Mouse (Mus musculus): ENCODE results near the gene Adamts4.
A peak's percentile ranks its signal among the peaks of the same experiment; 100 is the strongest.

The Adamts4 gene

GRCm38 (mm10) chr1:171249913-171250600 is at the start of gene Adamts4:
Adamts4 (plus strand) TSS chr1:171250421.
- DNase-seq (ENCODE audit: extremely low read depth, low read depth) = no peak

DNA sequence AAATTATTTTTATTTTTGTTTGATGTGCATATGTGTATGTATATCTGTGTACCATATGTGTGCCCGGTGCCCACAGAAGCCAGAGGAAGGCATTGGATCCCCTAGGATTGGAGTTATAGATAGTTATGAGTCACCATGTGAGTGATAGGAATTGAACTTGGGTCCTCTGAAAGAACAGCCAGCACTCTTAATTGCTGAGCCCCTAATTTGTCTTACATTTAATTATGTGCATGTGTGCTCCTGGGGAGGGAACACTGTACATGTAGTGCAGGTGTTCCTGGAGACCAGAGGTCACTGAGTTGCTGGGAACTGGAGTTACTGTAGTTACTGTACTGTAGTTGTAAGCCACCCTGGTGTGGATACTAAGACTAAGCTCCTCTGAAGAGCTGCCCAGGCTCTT is 49.5 kb upstream of the Adamts4 start:
- DNase-seq (ENCODE audit: extremely low read depth, low read depth) = no peak

DNA sequence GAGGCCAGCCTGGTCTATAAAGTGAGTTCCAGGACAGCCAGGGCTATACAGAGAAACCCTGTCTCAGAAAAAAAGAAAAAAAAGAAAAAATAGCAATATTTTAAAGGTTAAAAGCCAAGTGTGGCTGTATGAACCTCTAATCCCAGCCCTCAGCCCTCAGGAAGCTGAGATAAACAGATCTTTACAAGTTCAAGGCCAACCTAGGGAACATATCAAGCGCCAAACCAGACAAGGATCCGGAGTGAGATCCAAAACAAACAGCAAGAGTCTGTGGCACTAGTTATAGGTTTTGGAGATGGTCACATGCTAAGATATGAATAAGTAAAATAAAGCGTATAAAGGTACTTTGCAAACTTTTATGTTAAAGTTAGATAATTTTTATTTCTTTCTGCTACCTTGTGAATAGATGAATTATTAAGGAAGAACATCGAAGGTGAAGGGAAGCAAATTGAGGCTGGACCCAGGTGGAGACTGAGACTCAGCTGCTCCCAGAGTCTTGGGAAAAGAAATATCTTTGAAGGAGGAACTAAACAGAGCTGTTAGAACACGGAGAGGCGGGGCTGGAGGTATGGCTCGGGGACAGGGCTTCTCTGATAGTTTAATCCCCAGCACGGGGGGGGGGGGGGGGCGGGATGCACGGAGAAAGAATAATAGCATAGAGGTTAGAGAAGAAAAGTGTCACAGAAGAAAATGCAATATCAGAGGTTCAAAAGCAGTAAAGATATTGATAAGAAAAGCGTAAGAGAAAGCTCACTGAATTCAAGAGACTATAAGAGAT is 46.6 kb upstream of the Adamts4 start:
- DNase-seq (ENCODE audit: extremely low read depth, low read depth) = no peak

GRCm38 (mm10) chr1:171204249-171204644 is 46.0 kb upstream of the Adamts4 start:
- no peak for DNase-seq (ENCODE audit: extremely low read depth, low read depth)

DNA sequence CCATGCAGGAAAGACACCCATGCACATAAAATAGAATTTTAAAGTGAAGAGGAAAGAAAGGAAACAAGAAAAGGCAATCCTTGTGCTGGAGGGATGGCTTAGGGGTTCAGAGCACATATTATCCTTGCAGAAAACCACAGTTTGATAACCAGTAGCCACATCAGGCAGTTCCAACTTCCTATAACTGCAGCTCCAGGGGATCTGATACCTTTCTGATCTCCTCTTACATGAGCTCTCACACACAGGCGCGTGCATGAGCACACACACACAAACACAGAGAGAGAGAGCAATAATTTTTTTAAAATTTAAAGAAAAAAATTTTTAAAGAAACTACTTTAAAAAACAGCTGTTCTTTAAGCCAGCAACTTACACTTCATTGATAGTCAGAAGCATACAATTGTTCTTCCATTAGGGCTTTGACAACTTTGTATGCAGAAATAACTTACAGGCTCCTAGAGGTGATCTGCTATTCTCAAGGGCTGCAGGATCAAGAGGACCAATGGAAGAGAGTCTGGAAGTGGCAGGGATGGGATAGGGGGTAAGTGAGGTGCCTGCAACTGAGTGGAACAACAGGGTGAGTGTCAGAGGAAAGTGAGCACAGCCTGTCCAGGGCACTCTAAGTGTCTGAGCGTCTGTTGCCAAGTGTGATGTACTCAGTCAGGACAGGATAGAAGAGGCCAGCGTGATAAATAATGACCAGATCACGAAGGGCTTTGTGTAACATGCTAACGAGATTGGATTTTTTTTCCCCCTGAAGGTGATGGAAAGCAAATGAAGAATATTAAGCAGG is 44.3 kb upstream of the Adamts4 start:
- peak; percentile 83 for DNase-seq (ENCODE audit: extremely low read depth, low read depth)

DNA sequence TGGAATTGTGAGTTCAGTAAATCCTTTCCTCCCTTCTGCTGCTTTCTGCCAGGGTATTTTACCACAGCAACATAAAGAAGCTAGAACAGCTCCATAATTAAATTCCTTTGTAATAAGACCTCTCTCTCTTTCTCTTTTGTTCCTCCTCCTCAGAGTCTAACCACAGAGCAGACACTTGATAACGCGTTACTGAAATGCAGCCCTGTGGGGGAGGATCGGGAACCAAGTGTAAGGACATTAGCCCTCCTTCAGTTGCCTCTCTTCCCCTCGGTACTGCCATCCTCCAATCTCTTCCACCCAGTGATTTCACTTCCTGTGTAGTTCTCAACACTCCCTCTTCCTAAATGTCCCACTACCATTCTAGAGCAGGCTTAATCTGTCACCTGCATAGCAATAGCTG is 40.8 kb upstream of the Adamts4 start:
- peak; percentile 59 for DNase-seq (ENCODE audit: extremely low read depth, low read depth)

- DNase-seq (ENCODE audit: extremely low read depth, low read depth) = no peak
Measured at GRCm38 (mm10) chr1:171212854-171213253, 37.4 kb upstream of the Adamts4 start.

- DNase-seq (ENCODE audit: extremely low read depth, low read depth) = no peak
Measured at GRCm38 (mm10) chr1:171213801-171214496, 36.3 kb upstream of the Adamts4 start, which contains the start of gene Nr1i3. Nr1i3 (plus strand) TSS chr1:171213970.

- no peak for DNase-seq (ENCODE audit: extremely low read depth, low read depth)
Measured at GRCm38 (mm10) chr1:171216241-171216955, 33.8 kb upstream of the Adamts4 start.

GRCm38 (mm10) chr1:171220871-171221270 is 29.4 kb upstream of the Adamts4 start:
- peak; percentile 74 for DNase-seq (ENCODE audit: extremely low read depth, low read depth)

DNA sequence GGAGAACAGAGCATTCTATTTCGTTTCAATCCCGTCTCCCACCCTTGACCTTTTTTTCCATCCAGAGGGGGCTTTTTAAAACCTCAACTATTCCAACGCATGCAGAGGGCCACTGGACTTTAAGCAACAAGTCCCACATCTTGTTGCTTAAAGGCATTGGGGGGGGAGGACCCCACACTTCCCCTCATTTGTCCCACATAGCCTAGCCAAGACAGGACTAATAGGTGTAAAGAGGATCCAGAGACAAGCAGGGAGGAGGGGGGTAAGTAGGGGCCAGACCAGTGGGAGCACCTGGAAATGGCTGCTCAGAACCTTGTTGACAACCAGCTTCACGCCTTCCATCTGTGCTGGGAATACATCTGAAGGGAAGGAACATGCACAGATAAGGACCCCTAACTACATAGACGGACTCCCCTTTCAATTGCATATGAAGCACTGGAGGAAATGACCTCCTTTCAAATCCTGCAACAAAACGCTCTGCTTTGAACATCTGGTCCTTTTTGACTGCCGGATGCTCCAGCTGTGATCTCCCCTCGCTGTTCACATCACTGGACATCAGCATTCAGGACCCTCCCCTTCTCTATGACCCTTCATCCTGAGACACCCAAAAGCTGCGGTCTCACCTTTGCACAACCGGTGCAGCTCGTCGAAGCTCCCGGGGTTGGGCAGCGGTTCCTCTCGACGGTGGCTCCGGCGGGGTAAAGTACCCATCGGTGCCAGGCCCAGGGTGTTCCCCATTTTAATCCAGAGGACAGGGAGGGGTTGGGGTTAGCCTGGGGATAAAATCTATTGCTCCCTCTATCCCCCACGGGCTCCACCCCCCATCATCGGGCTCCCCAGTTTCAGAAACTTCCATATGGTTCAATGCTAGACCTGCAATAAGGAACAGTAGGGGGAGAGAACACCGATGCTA is 28.7 kb upstream of the Adamts4 start:
- DNase-seq (ENCODE audit: extremely low read depth, low read depth) = no peak

- peak; percentile 99 for DNase-seq (ENCODE audit: extremely low read depth, low read depth)
Measured at GRCm38 (mm10) chr1:171222238-171223155, 27.7 kb upstream of the Adamts4 start, which contains the start of gene Tomm40l. Tomm40l (minus strand) TSS chr1:171222514.

DNA sequence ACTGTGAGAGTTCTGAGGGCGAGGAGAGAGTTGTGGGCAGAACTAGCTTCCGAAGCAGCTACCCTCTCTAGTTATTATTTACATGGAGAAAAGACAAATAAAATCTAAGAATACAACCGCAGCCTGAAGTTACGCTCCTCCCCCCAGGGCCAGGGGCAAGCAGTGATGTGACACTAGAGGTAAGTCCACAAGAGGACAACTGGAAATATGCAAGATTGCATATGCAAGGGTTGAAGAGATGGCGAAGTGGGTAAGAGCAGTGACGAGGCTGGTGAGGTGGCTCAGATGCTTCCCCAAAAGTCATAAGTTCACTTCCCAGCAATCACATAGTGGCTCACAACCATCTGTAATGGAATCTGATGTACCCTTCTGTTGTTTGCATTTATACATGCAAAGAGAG is 27.1 kb upstream of the Adamts4 start:
- no peak for DNase-seq (ENCODE audit: extremely low read depth, low read depth)

- no peak for DNase-seq (ENCODE audit: extremely low read depth, low read depth)
Measured at GRCm38 (mm10) chr1:171223796-171224195, 26.4 kb upstream of the Adamts4 start.

DNA sequence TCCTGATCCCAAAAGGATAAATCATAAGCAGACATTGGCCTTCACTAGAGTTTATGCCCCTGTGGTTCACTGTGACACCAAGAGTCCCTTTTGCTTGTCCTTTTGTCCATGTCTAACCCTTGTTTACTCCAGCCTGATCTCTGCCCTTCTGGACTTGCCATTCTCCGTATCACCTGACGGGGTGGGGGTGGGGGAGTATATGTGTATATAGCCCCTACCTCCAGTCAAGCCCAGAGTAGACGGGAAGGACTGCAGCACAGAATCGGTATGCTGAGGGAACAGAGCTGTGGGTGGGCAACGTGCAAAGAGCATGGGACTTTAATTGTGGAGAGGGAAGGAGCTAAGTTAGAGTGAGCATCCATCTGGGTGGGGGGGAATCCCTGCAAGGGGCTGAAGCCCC is 25.4 kb upstream of the Adamts4 start, which contains the start of gene Apoa2:
Gene Apoa2, plus strand, starts transcription at position 198 of the 400 bp plus-strand sequence.
- DNase-seq (ENCODE audit: extremely low read depth, low read depth) = no peak

DNA sequence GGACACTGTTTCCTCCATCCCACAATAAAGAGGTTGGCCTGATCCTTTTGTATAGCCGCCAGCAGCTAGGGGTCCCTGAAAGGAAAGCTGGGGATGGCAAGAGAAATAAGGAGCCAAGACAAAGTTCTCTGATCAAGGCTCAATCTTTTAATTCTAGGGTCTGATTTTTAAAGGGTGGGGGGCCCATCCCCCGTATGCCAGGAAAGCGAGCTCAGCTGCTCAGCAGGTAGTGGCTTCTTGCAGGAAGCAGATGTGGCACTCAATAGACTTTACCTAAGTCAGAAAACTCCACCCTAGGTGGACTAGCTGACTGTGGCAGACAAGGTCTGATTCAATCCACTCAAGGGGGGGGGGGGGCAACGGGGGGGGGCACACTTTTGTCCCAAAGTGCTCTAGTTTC is 23.4 kb upstream of the Adamts4 start:
- DNase-seq (ENCODE audit: extremely low read depth, low read depth) = no peak

DNA sequence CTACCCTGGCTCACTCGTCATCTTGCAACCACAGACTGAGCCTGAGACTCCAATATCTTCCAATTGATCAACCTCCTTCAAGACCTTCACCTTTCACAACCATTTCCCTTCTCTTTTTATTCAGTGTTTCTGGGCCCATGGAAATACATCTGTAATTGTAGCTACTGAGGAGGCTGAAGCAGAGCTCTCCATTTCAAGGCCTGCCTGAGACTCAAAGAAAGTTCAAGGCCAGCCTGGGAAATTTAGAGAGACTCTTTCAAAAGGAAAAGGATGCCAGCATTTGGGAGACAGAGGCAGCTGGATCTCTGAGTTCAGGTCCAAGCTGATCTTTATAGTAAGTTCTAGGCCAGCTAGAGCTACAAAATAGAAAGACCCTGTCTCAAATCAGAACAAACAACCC is 22.3 kb upstream of the Adamts4 start:
- DNase-seq (ENCODE audit: extremely low read depth, low read depth) = no peak

DNA sequence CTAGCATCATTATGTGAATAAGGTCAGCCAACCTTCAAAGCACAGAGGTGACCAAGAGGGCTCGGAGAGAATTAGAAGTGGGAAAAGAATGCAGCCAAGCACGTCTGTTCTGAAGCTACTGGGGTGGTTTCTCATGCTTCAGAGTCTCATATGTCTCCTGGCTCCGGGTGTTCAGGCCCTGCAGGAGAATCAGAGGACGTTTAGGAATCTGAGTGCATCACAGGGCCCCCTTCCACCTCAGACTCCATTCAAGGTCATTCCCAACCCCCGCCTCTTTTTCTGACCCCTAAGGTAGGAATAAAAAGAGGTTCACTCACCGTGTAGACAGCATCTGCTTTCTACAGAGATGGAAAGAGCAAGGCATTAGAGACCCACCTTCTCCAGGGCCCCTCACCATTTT is 20.5 kb upstream of the Adamts4 start:
- no peak for DNase-seq (ENCODE audit: extremely low read depth, low read depth)

All from MEL-GATA-1-ER (cell line).